Mouse (Mus musculus) ES-E14 (cell line): Measurements from ENCODE around the gene Ntsr2. TPM values are rescaled to one million over a fixed set of nuclear protein-coding genes. Genes with fewer than 3 reads are reported as not detected.

ENCODE experiments used
- DNase-seq: peaks from one replicate; pipeline ENCODE4 v3.0.0-alpha.2; 2013; ENCODE audit warnings: low read depth, low spot score
- H3K27ac ChIP-seq: 2 replicates; pipeline ENCODE4 v1.5.1; 2012; ENCODE audit warnings: low read depth, mild to moderate bottlenecking, low read length, moderate library complexity, mixed read lengths; ENCODE audit not compliant: poor library complexity, insufficient read depth, severe bottlenecking
- H3K36me3 ChIP-seq: 2 replicates; pipeline ENCODE4 v1.6.1; 2012; ENCODE audit warnings: mild to moderate bottlenecking, low read length, moderate library complexity, mixed read lengths; ENCODE audit not compliant: control insufficient read depth, poor library complexity, insufficient read depth, severe bottlenecking
- H3K4me1 ChIP-seq, 2 experiments: fragments of 150-350 bp in 1 of 2; sonication (generic) in 1 of 2; 2 replicates each; pipeline ENCODE4 v1.6.1; 2012; ENCODE audit warnings: low read length in 2 of 2, mild to moderate bottlenecking in 1 of 2, mixed read lengths in 1 of 2; ENCODE audit not compliant: control insufficient read depth in 2 of 2, insufficient read depth in 2 of 2, poor library complexity in 1 of 2
- H3K4me3 ChIP-seq, 2 experiments: fragments of 150-350 bp in 1 of 2; sonication (generic) in 1 of 2; 2 replicates each; pipeline ENCODE4 v1.5.1; 2012; ENCODE audit warnings: low read length in 2 of 2, low read depth in 1 of 2, mild to moderate bottlenecking in 1 of 2, mixed read lengths in 1 of 2; ENCODE audit not compliant: insufficient read depth in 1 of 2, poor library complexity in 1 of 2, severe bottlenecking in 1 of 2
- H3K9ac ChIP-seq: 2 replicates; pipeline ENCODE4 v1.6.1; 2012; ENCODE audit warnings: low read depth, mild to moderate bottlenecking, low read length, mixed read lengths; ENCODE audit not compliant: poor library complexity, insufficient read depth, severe bottlenecking
- H3K9me3 ChIP-seq: fragments of 150-350 bp; sonication (generic); 2 replicates; pipeline ENCODE4 v1.6.1; 2012; ENCODE audit warnings: low read depth, mild to moderate bottlenecking, low read length; ENCODE audit not compliant: control insufficient read depth, insufficient read depth
- CHD2 ChIP-seq: IDR thresholded peaks from 2 replicates; pipeline ENCODE4 v1.6.1; 2014; ENCODE audit warnings: mild to moderate bottlenecking, low read depth, low read length, inconsistent platforms
- HCFC1 ChIP-seq: IDR thresholded peaks from 2 replicates; pipeline ENCODE4 v1.6.1; 2012; ENCODE audit warnings: low read length, inconsistent platforms, borderline replicate concordance; ENCODE audit not compliant: insufficient read depth
- MAFK ChIP-seq: IDR thresholded peaks from 2 replicates; pipeline ENCODE4 v1.6.1; 2014; ENCODE audit warnings: mild to moderate bottlenecking, low read depth, low read length, inconsistent platforms; ENCODE audit not compliant: insufficient read depth
- ZC3H11A ChIP-seq: IDR thresholded peaks from 2 replicates; pipeline ENCODE4 v1.6.1; 2012; ENCODE audit warnings: low read depth, mild to moderate bottlenecking, inconsistent platforms, low read length, borderline replicate concordance
- ZNF384 ChIP-seq: IDR thresholded peaks from 2 replicates; pipeline ENCODE4 v1.6.1; 2012; ENCODE audit warnings: low read depth, low read length, inconsistent platforms
- in situ Hi-C, 2 experiments: fragments of 600-800 bp; cut with MboI; formaldehyde crosslinking; loops; one replicate each; pipeline ENCODE4 v1.15.1; 2025; ENCODE audit warnings: low sequenced_read_pairs in 2 of 2, inconsistent platforms in 1 of 2; ENCODE audit not compliant: unreplicated experiment in 2 of 2
- total RNA-seq: library from RNA; depleted of rRNA; stranded (reverse); fragments of 300-350 nt; gene quantifications from 2 replicates; pipeline ENCODE4 v1.2.3, GENCODE M21; 2012

Gene Ntsr2
- total RNA-seq, 1 experiment = not detected

GRCm38 (mm10) chr12:16615738-16616137 lies 37.4 kb upstream of the Ntsr2 start:
- H3K4me3 ChIP-seq = no peak overlapping the region
- H3K9ac ChIP-seq = no peak overlapping the region
- H3K4me1 ChIP-seq = no peaks in the 10 kb centered on the region
- TF ChIP-seq ZNF384 = no peak
- no peak for TF ChIP-seq CHD2
- TF ChIP-seq MAFK = no peak
- no peak for TF ChIP-seq HCFC1
- TF ChIP-seq ZC3H11A = no peak
- DNase-seq = no peak
- H3K27ac ChIP-seq = no peak overlapping the region
- H3K36me3 ChIP-seq = no peaks in the 10 kb centered on the region
- in situ Hi-C loops = no loop called here
- no peaks in the 10 kb centered on the region for H3K9me3 ChIP-seq

GRCm38 (mm10) chr12:16618512-16619274 lies 34.5 kb upstream of the Ntsr2 start:
- Histone ChIP-seq H3K9me3 (no peaks in the 10 kb centered on the region), H3K4me1 (no peaks in the 10 kb centered on the region; a peak in 1 of 4 replicates), H3K27ac (no peak overlapping the region), H3K36me3 (no peaks in the 10 kb centered on the region), H3K4me3 (no peak overlapping the region), H3K9ac (no peak overlapping the region)
- TF ChIP-seq MAFK (no peak), CHD2 (no peak), ZC3H11A (no peak), ZNF384 (no peak), HCFC1 (no peak)
- DNase-seq = no peak
- in situ Hi-C loops = no loop called here

GRCm38 (mm10) chr12:16619453-16619852 lies 33.7 kb upstream of the Ntsr2 start:
- Histone ChIP-seq H3K4me1 (no peaks in the 10 kb centered on the region; a peak in 1 of 4 replicates), H3K4me3 (no peak overlapping the region), H3K9me3 (no peaks in the 10 kb centered on the region), H3K27ac (no peak overlapping the region), H3K9ac (no peak overlapping the region), H3K36me3 (no peaks in the 10 kb centered on the region)
- in situ Hi-C loops = no loop called here
- DNase-seq = no peak
- no peak for TF ChIP-seq HCFC1
- TF ChIP-seq ZC3H11A = no peak
- no peak for TF ChIP-seq MAFK

- Histone ChIP-seq H3K27ac (no peak overlapping the region), H3K9me3 (no peaks in the 10 kb centered on the region), H3K36me3 (no peaks in the 10 kb centered on the region), H3K9ac (no peak overlapping the region), H3K4me1 (no peaks in the 10 kb centered on the region; a peak in 1 of 4 replicates), H3K4me3 (no peak overlapping the region)
- TF ChIP-seq CHD2 (no peak), MAFK (no peak), ZC3H11A (no peak), ZNF384 (no peak), HCFC1 (no peak)
- no peak for DNase-seq
- in situ Hi-C loops = no loop called here
Observed at GRCm38 (mm10) chr12:16620230-16620629, 33.0 kb upstream of the Ntsr2 start.
